Mouse (Mus musculus): ENCODE measurements around the gene Tent2. TPM values are rescaled to one million over a fixed set of nuclear protein-coding genes. Genes with fewer than 3 reads are reported as not detected.

Gene Tent2
- polyA plus RNA-seq, 1 experiment from 2014 or later, result 67.1 TPM

Other genes with a start within 250 kb of the Tent2 start
- gene Cmya5, start 47.7 kb downstream of the Tent2 start, polyA plus RNA-seq (2015; fragmentation: Nextera tagmentation; extraction: Ambion mirVana), result 0.56 and 1.4 TPM in 2 replicates
- 4.2 and 4.7 TPM in 2 replicates for gene Homer1, start 107.2 kb upstream of the Tent2 start, polyA plus RNA-seq (2015; fragmentation: Nextera tagmentation; extraction: Ambion mirVana)

Data from limb, embryonic 15.5 days (tissue).